In genomic region chr15:101858673-101859425, GRCm38 (mm10) we compare ENCODE assay signal across 9 mouse cellular contexts. TPM values are rescaled to one million over a fixed set of nuclear protein-coding genes. Genes with fewer than 3 reads are reported as not detected.
DNase-seq lines count a peak whose midpoint lies in the region; ATAC-seq lines count a peak whose summit lies in the region.
"Had no signal": no experiment of that assay in that cellular context is flagged by ENCODE, and none has a peak within 500 bp of the region (broad histone marks: within the 10 kb centered on the region; RNA-seq: fewer than 3 reads in every experiment).

No protein-coding gene starts in this region.

- peaks cover 6% of the 10 kb centered on the region; the same call in 1 of the 2 replicates for H3K4me1 ChIP-seq in kidney, embryonic 14.5 days (ENCODE audit: control insufficient read depth, insufficient read depth, low read length)
- peaks cover 17% of the 10 kb centered on the region for H3K4me1 ChIP-seq in hindbrain, embryonic 15.5 days (replicated peaks)
- H3K4me1 ChIP-seq in midbrain, embryonic 16.5 days (ENCODE audit: control insufficient read depth, insufficient read depth, low read length) = peaks cover 11% of the 10 kb centered on the region

- H3K36me3 ChIP-seq in kidney, embryonic 14.5 days (ENCODE audit: control insufficient read depth, insufficient read depth, low read length) = no peaks in the 10 kb centered on the region
- H3K36me3 ChIP-seq in hindbrain, embryonic 15.5 days = no peaks in the 10 kb centered on the region
- H3K36me3 ChIP-seq in midbrain, embryonic 16.5 days (ENCODE audit: control insufficient read depth, insufficient read depth, low read length) = no peaks in the 10 kb centered on the region

- no peaks in the 10 kb centered on the region for H3K9me3 ChIP-seq in kidney, embryonic 14.5 days (ENCODE audit: control insufficient read depth, low read length)
- no peaks in the 10 kb centered on the region for H3K9me3 ChIP-seq in hindbrain, embryonic 15.5 days
- no peaks in the 10 kb centered on the region for H3K9me3 ChIP-seq in midbrain, embryonic 16.5 days (replicated peaks; ENCODE audit: control insufficient read depth, low read length, poor library complexity, severe bottlenecking)

- H3K27ac ChIP-seq in kidney, embryonic 14.5 days (ENCODE audit: low read depth, low read length) = no peak overlapping the region
- H3K27ac ChIP-seq in hindbrain, embryonic 15.5 days (replicated peaks) = no peak overlapping the region
- no peak overlapping the region for H3K27ac ChIP-seq in midbrain, embryonic 16.5 days (ENCODE audit: low read length)

- H3K4me2 ChIP-seq in kidney, embryonic 14.5 days (replicated peaks; ENCODE audit: low read depth, low read length) = peak overlapping the region; percentile 54; the same call in 1 of the 2 replicates
- peak overlapping the region; percentile 90 for H3K4me2 ChIP-seq in hindbrain, embryonic 15.5 days
- H3K4me2 ChIP-seq in midbrain, embryonic 16.5 days (ENCODE audit: low read length) = peak overlapping the region; percentile 84

- no peak overlapping the region for H3K9ac ChIP-seq in kidney, embryonic 14.5 days (ENCODE audit: low read depth, low read length)
- H3K9ac ChIP-seq in hindbrain, embryonic 15.5 days = no peak overlapping the region
- no peak overlapping the region; the same call in 1 of the 2 replicates for H3K9ac ChIP-seq in midbrain, embryonic 16.5 days (ENCODE audit: low read depth, low read length)

- H3K4me3 ChIP-seq in kidney, embryonic 14.5 days (ENCODE audit: low read length) = no peak overlapping the region
- H3K4me3 ChIP-seq in hindbrain, embryonic 15.5 days = no peak overlapping the region
- no peak overlapping the region for H3K4me3 ChIP-seq in midbrain, embryonic 16.5 days (ENCODE audit: low read depth, low read length)

- no peak for ATAC-seq in kidney, embryonic 14.5 days (ENCODE audit: low FRiP score, low TSS enrichment)
- ATAC-seq in hindbrain, embryonic 15.5 days (ENCODE audit: low FRiP score, low read depth) = no peak
- ATAC-seq in midbrain, embryonic 16.5 days = no peak
- ATAC-seq in monocyte, adult 5-6 weeks (replicated peaks; ENCODE audit: insufficient number of reproducible peaks, low FRiP score, low TSS enrichment, poor library complexity, severe bottlenecking) = no peak

- peaks cover 12% of the 10 kb centered on the region for H3K27me3 ChIP-seq in kidney, embryonic 14.5 days (ENCODE audit: control insufficient read depth, insufficient read depth, low read length)
- peaks cover 18% of the 10 kb centered on the region for H3K27me3 ChIP-seq in hindbrain, embryonic 15.5 days
- H3K27me3 ChIP-seq in midbrain, embryonic 16.5 days (ENCODE audit: control insufficient read depth, insufficient read depth, low read depth, low read length) = peaks cover 8% of the 10 kb centered on the region

- WGBS in kidney, embryonic 14.5 days = 5% methylated on average over 11 of the region's 11 CpGs
- WGBS in hindbrain, embryonic 15.5 days = 12% methylated on average over 11 of the region's 11 CpGs
- WGBS in midbrain, embryonic 16.5 days = 8% methylated on average over 11 of the region's 11 CpGs

- DNase-seq in kidney, adult 8-10 months = no peak
- peak; percentile 29 for DNase-seq in embryo, embryonic 11 days
- DNase-seq in right cerebral cortex, postnatal 10 days (ENCODE audit: low spot score in 2 of 2) = no peak
- no peak for DNase-seq in cerebellum, postnatal 10 days

RNA-seq across cellular contexts. Expression of gene Krt1, which starts 8.3 kb away (rescaled TPM):
- polyA plus RNA-seq in kidney, embryonic 14.5 days (2014; fragmentation: Nextera tagmentation; extraction: Ambion mirVana) = 0.93 and 1.8 TPM in 2 replicates
- 15.9 and 19.3 TPM in 2 replicates for polyA plus RNA-seq in hindbrain, embryonic 15.5 days (2015; fragmentation: Nextera tagmentation; extraction: Ambion mirVana)
- 14.5 and 14.7 TPM in 2 replicates for polyA plus RNA-seq in midbrain, embryonic 16.5 days (2015; fragmentation: Nextera tagmentation; extraction: Ambion mirVana)
- not detected in 3 replicates for total RNA-seq in monocyte, adult 5-6 weeks (2017)

RNA-seq across cellular contexts. Expression of gene Krt77, which starts 10.7 kb away (rescaled TPM):
- 0.06 TPM in 1 of 2 replicates, not detected in the other for polyA plus RNA-seq in kidney, embryonic 14.5 days (2014; fragmentation: Nextera tagmentation; extraction: Ambion mirVana)
- 0.35 and 0.47 TPM in 2 replicates for polyA plus RNA-seq in hindbrain, embryonic 15.5 days (2015; fragmentation: Nextera tagmentation; extraction: Ambion mirVana)
- polyA plus RNA-seq in midbrain, embryonic 16.5 days (2015; fragmentation: Nextera tagmentation; extraction: Ambion mirVana) = 0.45 and 0.73 TPM in 2 replicates
- total RNA-seq in monocyte, adult 5-6 weeks (2017) = not detected in 3 replicates
- polyA plus RNA-seq: gonadal fat pad, adult 2 months had no signal

RNA-seq across cellular contexts. Expression of gene Krt76, which starts 33.9 kb away (rescaled TPM):
- polyA plus RNA-seq in kidney, embryonic 14.5 days (2014; fragmentation: Nextera tagmentation; extraction: Ambion mirVana) = not detected in 2 replicates
- polyA plus RNA-seq in hindbrain, embryonic 15.5 days (2015; fragmentation: Nextera tagmentation; extraction: Ambion mirVana) = not detected in 2 replicates
- polyA plus RNA-seq in midbrain, embryonic 16.5 days (2015; fragmentation: Nextera tagmentation; extraction: Ambion mirVana) = 0.13 TPM in 1 of 2 replicates, not detected in the other
- not detected in 3 replicates for total RNA-seq in monocyte, adult 5-6 weeks (2017)
- polyA plus RNA-seq: gonadal fat pad, adult 2 months had no signal

RNA-seq across cellular contexts. Expression of gene Krt2, which starts 40.9 kb away (rescaled TPM):
- polyA plus RNA-seq in kidney, embryonic 14.5 days (2014; fragmentation: Nextera tagmentation; extraction: Ambion mirVana) = not detected in 2 replicates
- polyA plus RNA-seq in hindbrain, embryonic 15.5 days (2015; fragmentation: Nextera tagmentation; extraction: Ambion mirVana) = 0.05 TPM in 1 of 2 replicates, not detected in the other
- polyA plus RNA-seq in midbrain, embryonic 16.5 days (2015; fragmentation: Nextera tagmentation; extraction: Ambion mirVana) = not detected in 2 replicates
- total RNA-seq in monocyte, adult 5-6 weeks (2017) = not detected in 3 replicates
- polyA plus RNA-seq: gonadal fat pad, adult 2 months had no signal

RNA-seq across cellular contexts. Expression of gene Krt73, which starts 56.7 kb away (rescaled TPM):
- not detected in 2 replicates for polyA plus RNA-seq in kidney, embryonic 14.5 days (2014; fragmentation: Nextera tagmentation; extraction: Ambion mirVana)
- polyA plus RNA-seq in hindbrain, embryonic 15.5 days (2015; fragmentation: Nextera tagmentation; extraction: Ambion mirVana) = 1.3 and 3.3 TPM in 2 replicates
- polyA plus RNA-seq in midbrain, embryonic 16.5 days (2015; fragmentation: Nextera tagmentation; extraction: Ambion mirVana) = 0.31 and 0.43 TPM in 2 replicates
- not detected in 3 replicates for total RNA-seq in monocyte, adult 5-6 weeks (2017)
- polyA plus RNA-seq: gonadal fat pad, adult 2 months had no signal
